Mouse (Mus musculus) midbrain, embryonic 16.5 days (tissue): Measurements from ENCODE around the gene Ufd1. TPM values are rescaled to one million over a fixed set of nuclear protein-coding genes. Genes with fewer than 3 reads are reported as not detected.
A peak's percentile ranks its signal among the peaks of the same experiment; 100 is the strongest.
"Not testable (repeated sequence)": the region's sequence is repeated elsewhere in the genome, so short reads cannot be mapped to it uniquely, and the experiment has no call there.

ENCODE experiments used
- ATAC-seq: fragments of 200-750 bp; cut with Nextera tagmentation; 2 replicates; pipeline ENCODE4 v1.8.0; 2017; ENCODE audit warnings: moderate TSS enrichment
- H3K27ac ChIP-seq: fragments of 300-500 bp; sonication (generic); 2 replicates; pipeline ENCODE4 v1.5.1; 2014; ENCODE audit warnings: mild to moderate bottlenecking, low read length, mixed read lengths
- H3K27me3 ChIP-seq: fragments of 300-500 bp; sonication (generic); 2 replicates; pipeline ENCODE4 v1.6.1; 2014; ENCODE audit warnings: low read depth, low read length, mixed read lengths; ENCODE audit not compliant: control insufficient read depth, insufficient read depth
- H3K36me3 ChIP-seq: fragments of 300-500 bp; sonication (generic); 2 replicates; pipeline ENCODE4 v1.6.1; 2014; ENCODE audit warnings: mild to moderate bottlenecking, low read length, moderate library complexity, mixed read lengths; ENCODE audit not compliant: control insufficient read depth, insufficient read depth
- H3K4me1 ChIP-seq: fragments of 300-500 bp; sonication (generic); 2 replicates; pipeline ENCODE4 v1.6.1; 2014; ENCODE audit warnings: mild to moderate bottlenecking, low read length, mixed read lengths; ENCODE audit not compliant: control insufficient read depth, insufficient read depth
- H3K4me2 ChIP-seq: fragments of 300-500 bp; sonication (generic); 2 replicates; pipeline ENCODE4 v1.6.1; 2014; ENCODE audit warnings: mild to moderate bottlenecking, low read length, mixed read lengths
- H3K4me3 ChIP-seq: fragments of 300-500 bp; sonication (generic); 2 replicates; pipeline ENCODE4 v1.5.1; 2014; ENCODE audit warnings: low read depth, mild to moderate bottlenecking, low read length, moderate library complexity, mixed read lengths
- H3K9ac ChIP-seq: fragments of 300-500 bp; sonication (generic); 2 replicates; pipeline ENCODE4 v1.6.1; 2014; ENCODE audit warnings: low read depth, low read length, mixed read lengths
- H3K9me3 ChIP-seq: fragments of 300-500 bp; sonication (generic); replicated peaks from 2 replicates; pipeline ENCODE4 v1.6.1; 2014; ENCODE audit warnings: mild to moderate bottlenecking, low read length, mixed read lengths; ENCODE audit not compliant: control insufficient read depth, poor library complexity, severe bottlenecking
- WGBS: fragments of 180-500 bp; shearing (Covaris S2); extraction: QIAGEN DNeasy Blood & Tissue Kit; methylation state at CpG from one replicate; pipeline ENCODE4 v1.1.7; 2014; 5-methylcytosine and 5-hydroxymethylcytosine counted together
- polyA plus RNA-seq: library from polyadenylated mRNA; unstranded; fragments of >200 nt; fragmentation: Nextera tagmentation; extraction: Ambion mirVana; gene quantifications from 2 replicates; pipeline ENCODE4 v1.2.1, GENCODE M21; 2015

Gene Ufd1
- polyA plus RNA-seq, 1 experiment from 2014 or later = 106 TPM

GRCm38 (mm10) chr16:18828630-18829029, 17.1 kb downstream of the Ufd1 start:
- Histone ChIP-seq H3K9ac (no peak overlapping the region), H3K4me3 (no peak overlapping the region), H3K36me3 (peaks cover 51% of the 10 kb centered on the region), H3K27ac (no peak overlapping the region), H3K9me3 (no peaks in the 10 kb centered on the region), H3K27me3 (no peaks in the 10 kb centered on the region), H3K4me2 (no peak overlapping the region), H3K4me1 (no peaks in the 10 kb centered on the region)
- no peak for ATAC-seq
- 98% methylated on average over 3 of the region's 3 CpGs for WGBS

DNA sequence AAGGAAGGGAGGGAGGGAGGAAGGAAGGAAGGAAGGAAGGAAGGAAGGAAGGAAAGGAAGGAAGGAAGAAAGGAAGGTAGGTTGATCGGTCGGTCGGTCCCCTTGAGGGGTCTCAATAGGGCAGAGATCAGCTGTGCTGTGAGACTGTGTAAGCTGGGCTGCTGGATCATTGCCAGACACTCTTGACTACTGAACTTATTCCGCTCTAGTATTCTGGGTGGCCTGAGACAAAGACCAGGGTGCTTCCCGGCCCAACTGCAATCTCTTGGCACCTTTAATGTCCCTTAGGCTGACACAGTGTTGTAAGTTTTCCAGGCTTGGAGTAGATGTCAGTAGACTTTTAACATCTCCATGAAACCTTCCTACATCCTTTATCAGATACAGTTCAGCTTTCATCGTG, 17.5 kb downstream of the Ufd1 start:
- Histone ChIP-seq H3K27me3 (no peaks in the 10 kb centered on the region), H3K9me3 (no peaks in the 10 kb centered on the region), H3K4me3 (no peak overlapping the region), H3K27ac (no peak overlapping the region), H3K36me3 (peaks cover 48% of the 10 kb centered on the region), H3K4me2 (no peak overlapping the region), H3K9ac (no peak overlapping the region), H3K4me1 (no peaks in the 10 kb centered on the region)
- WGBS = 88% methylated on average over 6 of the region's 6 CpGs
- no peak for ATAC-seq

DNA sequence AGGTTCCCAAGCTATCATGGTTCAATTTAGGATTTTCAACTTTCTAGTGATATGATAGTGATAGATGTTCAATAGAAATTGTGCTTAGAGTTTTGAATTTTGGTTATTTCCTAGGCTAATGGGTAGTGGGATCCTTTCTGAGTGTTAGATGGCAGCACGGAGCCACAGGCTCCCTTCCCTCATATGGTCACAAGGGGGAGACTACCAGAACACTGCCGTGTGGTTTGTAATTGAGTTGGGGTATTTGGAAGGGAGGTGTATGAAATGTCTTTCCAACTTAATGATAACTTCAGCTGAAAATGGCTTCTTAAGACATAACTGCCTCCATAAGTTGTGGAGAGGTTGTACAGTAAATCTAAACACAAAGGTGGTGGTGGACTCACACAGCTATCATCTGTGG, 21.9 kb downstream of the Ufd1 start:
- Histone ChIP-seq H3K9ac (no peak overlapping the region), H3K4me3 (no peak overlapping the region), H3K4me2 (no peak overlapping the region), H3K4me1 (peaks cover 4% of the 10 kb centered on the region; the same call in 1 of the 2 replicates), H3K27me3 (no peaks in the 10 kb centered on the region), H3K9me3 (no peaks in the 10 kb centered on the region), H3K27ac (no peak overlapping the region), H3K36me3 (peaks cover 14% of the 10 kb centered on the region)
- 73% methylated on average over 2 of the region's 2 CpGs for WGBS
- ATAC-seq = no peak

- peaks cover 4% of the 10 kb centered on the region; the same call in 1 of the 2 replicates for H3K4me1 ChIP-seq
- H3K4me3 ChIP-seq = peak overlapping the region; percentile 94
- no peaks in the 10 kb centered on the region for H3K9me3 ChIP-seq
- peak overlapping the region; percentile 85; the same call in 1 of the 2 replicates for H3K27ac ChIP-seq
- peaks cover 8% of the 10 kb centered on the region; the same call in 1 of the 2 replicates for H3K36me3 ChIP-seq
- 33% methylated on average over 3 of the region's 3 CpGs for WGBS
- H3K27me3 ChIP-seq = no peaks in the 10 kb centered on the region
- ATAC-seq = peak; percentile 60
- H3K9ac ChIP-seq = no peak overlapping the region; the same call in 1 of the 2 replicates
- peak overlapping the region; percentile 80 for H3K4me2 ChIP-seq
Measured at GRCm38 (mm10) chr16:18836073-18836467, 24.5 kb downstream of the Ufd1 start.

DNA sequence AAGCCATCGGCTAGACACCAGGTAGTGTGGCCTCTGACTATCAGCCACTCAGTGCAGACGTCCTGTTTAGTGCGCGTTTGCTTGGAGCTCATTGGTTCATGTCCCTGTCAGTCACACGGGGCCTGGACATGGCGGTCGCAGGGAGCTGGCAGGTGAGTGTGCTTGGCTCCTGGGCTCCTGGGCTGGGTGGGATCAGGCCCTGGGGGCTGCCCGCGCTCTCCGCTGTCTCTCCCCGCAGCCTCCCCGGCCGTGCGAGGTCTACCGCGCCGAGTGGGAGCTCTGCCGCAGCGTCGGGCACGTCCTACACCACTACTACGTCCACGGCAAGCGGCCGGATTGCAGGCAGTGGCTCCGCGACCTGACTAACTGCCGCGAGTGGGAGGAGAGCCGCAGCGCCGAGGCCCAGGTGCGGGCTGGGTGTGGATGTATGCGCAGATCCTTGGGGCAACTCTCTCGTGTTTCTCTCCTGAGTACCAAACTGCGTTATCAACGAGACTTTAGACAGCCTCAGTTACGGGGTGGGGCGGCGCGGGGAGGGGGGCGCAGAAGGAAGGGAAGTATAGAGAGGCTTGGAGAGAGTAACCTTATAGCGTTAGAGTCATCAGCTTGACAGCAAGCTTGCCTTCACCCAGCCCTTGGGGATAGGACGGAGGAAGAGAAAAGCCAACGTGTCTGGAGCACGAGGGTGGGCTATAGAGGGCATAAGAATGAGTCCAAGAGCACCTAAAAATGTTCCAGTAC, 25.1 kb downstream of the Ufd1 start, which contains the start of the genes 2510002D24Rik and Gm28539:
Gene 2510002D24Rik (plus strand): TSS at position 111 of the 741 bp plus-strand sequence.
Gene Gm28539 (plus strand): TSS at position 117 of the 741 bp plus-strand sequence.
- H3K4me3 ChIP-seq = peak within 1 kb of the TSS; percentile 94
- peak within 1 kb of the TSS; percentile 80 for H3K4me2 ChIP-seq
- H3K9me3 ChIP-seq = no peaks in the 10 kb centered on the region
- peaks cover 4% of the 10 kb centered on the region; the same call in 1 of the 2 replicates for H3K4me1 ChIP-seq
- peak; percentile 99 for ATAC-seq
- peak within 1 kb of the TSS; percentile 85 for H3K27ac ChIP-seq
- no peaks in the 10 kb centered on the region for H3K27me3 ChIP-seq
- 1% methylated on average over 46 of the region's 46 CpGs for WGBS
- peak within 1 kb of the TSS; percentile 93 for H3K9ac ChIP-seq
- H3K36me3 ChIP-seq = peaks cover 6% of the 10 kb centered on the region; the same call in 1 of the 2 replicates

GRCm38 (mm10) chr16:18838346-18838745, 26.8 kb downstream of the Ufd1 start:
- no peak overlapping the region for H3K27ac ChIP-seq
- no peaks in the 10 kb centered on the region for H3K27me3 ChIP-seq
- no peaks in the 10 kb centered on the region for H3K9me3 ChIP-seq
- no peak overlapping the region for H3K4me3 ChIP-seq
- WGBS = 96% methylated on average over 4 of the region's 4 CpGs
- no peak overlapping the region for H3K4me2 ChIP-seq
- H3K36me3 ChIP-seq = peaks cover 6% of the 10 kb centered on the region; the same call in 1 of the 2 replicates
- ATAC-seq = no peak
- no peak overlapping the region for H3K9ac ChIP-seq
- H3K4me1 ChIP-seq = peaks cover 4% of the 10 kb centered on the region; the same call in 1 of the 2 replicates

DNA sequence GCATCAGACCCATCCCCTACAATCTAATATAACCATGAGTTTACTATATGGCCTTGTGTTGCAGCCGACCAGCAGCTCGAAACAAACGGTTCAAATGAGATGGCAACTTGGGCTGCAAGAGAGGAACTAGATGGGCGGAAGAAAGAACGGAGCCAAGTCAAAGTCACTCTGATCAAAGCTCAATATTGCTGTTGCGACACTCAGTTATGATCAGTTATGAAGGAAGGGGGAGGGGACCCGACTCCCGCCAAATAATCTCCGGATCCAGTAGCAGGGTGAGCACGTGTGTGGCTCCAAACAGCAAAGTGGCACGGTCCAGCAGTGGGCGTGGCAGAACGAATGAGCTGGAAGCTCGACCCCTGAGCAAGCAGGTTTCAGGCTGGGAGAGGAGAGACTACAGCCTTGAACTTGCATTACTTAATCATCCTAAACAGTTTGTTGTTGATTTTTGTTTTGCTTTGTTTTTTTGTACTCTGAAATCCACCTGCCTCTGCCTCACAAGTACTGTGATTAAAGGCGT, 34.8 kb downstream of the Ufd1 start:
- H3K9me3 ChIP-seq = 0 out of 2 replicates have a peak, but pooled peaks cover 3% of the 10 kb centered on the region
- 94% methylated on average over 15 of the region's 15 CpGs for WGBS
- H3K4me1 ChIP-seq = no peaks in the 10 kb centered on the region
- no peak for ATAC-seq
- no peak overlapping the region for H3K4me2 ChIP-seq
- H3K27ac ChIP-seq = no peak overlapping the region
- no peaks in the 10 kb centered on the region for H3K36me3 ChIP-seq
- no peaks in the 10 kb centered on the region for H3K27me3 ChIP-seq
- no peak overlapping the region for H3K9ac ChIP-seq
- no peak overlapping the region for H3K4me3 ChIP-seq

DNA sequence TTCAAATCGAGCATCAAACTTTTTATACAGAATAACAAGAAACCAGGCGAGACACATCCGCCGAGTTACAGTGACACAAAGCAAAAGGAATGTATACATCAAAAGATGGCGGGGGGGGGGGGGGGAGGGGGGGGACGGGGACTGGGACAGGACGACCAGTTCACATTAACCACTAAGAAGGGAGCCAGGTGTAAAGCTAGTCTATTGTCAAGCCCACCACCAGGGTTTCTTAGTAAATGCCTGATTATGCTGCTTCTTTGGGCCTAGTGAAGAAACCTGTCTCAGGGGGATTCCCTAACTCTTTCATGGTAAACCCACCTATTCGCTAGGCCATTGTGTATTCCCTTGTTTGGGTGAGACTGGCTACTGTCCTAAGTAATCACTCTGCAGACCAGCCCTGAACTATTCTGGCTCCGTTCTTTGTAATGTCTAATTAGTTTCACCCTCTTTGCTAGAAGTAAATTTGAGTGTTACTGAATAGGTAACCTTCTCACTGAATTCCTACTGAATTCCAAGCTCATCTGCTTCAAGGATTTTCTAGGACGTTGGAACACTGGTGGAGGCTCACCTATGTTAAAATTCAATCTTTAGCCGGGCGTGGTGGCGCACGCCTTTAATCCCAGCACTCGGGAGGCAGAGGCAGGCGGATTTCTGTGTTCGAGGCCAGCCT, 38.1 kb downstream of the Ufd1 start:
- H3K9ac ChIP-seq, H3K9me3 ChIP-seq, H3K36me3 ChIP-seq, H3K4me2 ChIP-seq, ATAC-seq, H3K4me1 ChIP-seq, H3K27me3 ChIP-seq, H3K4me3 ChIP-seq, H3K27ac ChIP-seq: not testable (repeated sequence)
- 94% methylated on average over 16 of the region's 17 CpGs for WGBS

DNA sequence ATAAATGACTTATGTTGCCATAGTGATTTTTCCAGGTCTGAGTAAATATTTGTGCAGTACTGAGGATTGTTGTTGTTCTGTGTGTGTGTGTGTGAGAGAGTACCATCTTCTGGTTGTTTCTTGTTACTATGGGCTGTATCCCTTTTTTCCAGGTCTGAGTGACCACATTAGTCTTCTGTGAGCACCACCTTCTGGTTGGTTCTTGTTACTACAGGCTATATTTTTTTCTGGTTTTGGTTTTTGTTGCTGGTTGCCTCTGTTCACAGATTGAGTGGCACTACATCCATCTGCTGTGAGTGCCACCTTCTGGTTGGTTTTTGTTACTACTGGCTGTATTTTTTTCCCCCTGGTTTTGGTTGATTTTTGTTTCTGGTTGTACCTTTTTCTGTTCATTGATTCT, 47.0 kb downstream of the Ufd1 start:
- no peak overlapping the region for H3K27ac ChIP-seq
- no peaks in the 10 kb centered on the region for H3K4me1 ChIP-seq
- no peak overlapping the region for H3K9ac ChIP-seq
- no peaks in the 10 kb centered on the region for H3K27me3 ChIP-seq
- H3K9me3 ChIP-seq = no peaks in the 10 kb centered on the region
- H3K36me3 ChIP-seq = no peaks in the 10 kb centered on the region
- ATAC-seq = peak; percentile 76; the same call in 1 of the 2 replicates
- no peak overlapping the region for H3K4me2 ChIP-seq
- H3K4me3 ChIP-seq = no peak overlapping the region
